Mouse (Mus musculus): ENCODE measurements at regions not wholly inside any gene's neighbourhood (a gene's known extent, or its start where the extent isn't known, plus 50 kb on each side); places are given as distances from the start of the nearest gene placed in this dataset.
A peak's percentile ranks its signal among the peaks of the same experiment; 100 is the strongest.

DNA sequence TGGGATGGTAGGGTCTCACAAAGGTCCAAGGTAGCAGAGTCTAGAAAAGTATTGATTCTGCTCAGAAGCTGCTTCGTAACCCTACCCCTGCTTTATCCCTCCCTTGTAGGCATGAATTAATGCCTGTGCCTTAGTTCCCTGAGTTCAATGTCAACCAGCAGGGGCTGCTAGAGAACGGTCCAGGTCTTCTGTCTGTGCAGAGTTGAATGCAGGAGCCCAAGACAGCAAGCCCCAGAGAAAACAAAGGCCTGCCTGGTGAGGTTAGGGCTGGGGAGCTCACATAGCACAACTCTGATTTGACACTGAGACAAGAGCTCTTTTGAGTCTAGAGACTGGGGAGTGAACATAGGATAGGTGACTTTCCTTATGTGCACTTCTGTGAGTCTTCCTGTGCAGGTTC, 56.6 kb downstream of the Olig3 start:
- no peak for DNase-seq

DNA sequence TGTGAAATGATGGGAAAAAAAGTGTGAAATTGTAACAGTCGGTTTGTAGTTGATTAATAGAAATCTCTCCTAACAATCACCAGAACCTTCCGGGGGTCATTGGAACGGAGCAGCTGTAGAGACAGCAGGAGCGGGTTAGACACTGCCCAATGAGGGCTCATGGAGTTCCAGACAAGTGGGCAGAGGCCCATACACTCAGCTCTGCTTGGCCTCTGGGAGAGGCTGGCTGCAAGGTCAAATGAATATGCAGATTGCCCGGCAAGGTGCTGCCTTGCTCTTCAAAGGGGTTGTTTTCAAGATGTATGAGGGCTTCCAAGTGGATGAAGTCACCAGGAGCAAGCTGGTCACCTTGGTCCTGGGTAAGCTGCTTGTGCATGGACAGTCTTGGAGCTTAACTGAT, 57.6 kb downstream of the Olig3 start:
- DNase-seq, result no peak

DNA sequence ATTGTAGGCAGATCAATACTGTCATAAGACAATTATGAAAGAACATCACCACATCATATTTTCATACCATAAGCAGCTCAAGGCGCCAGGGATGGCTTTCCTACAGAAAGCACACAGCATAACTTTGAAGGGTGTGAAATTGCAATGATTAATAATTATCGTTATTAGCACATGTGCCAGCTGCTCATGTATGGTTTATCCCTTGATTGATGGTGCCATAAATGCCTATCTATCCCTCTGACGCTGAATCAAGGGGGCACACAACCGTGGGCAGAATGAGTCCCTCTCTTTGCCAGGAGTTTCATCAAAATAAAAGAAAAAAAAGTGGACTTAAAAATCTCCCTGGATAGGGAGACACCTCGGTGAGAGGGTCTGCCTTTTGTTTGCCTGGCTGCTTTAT, 58.5 kb downstream of the Olig3 start:
- DNase-seq, result no peak

DNA sequence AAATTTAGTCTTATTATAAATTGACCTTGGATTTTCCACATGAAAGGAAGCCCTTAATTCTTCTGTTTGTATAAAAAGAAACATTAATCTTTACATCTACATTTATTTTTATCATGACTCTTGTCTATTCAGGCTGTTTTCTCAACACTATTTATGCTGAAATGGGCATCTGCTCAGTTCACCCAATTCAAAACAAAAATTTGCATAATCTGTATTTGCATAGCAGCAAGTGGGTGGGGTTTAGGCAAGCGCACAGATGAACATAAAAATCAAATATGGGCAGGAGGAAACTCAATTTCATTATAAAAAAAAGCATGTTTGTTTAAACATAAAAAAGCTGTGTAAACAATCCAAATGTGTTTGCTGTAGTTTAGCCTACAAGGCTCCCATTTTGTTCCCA, 67.7 kb downstream of the Olig3 start:
- no peak for DNase-seq

DNA sequence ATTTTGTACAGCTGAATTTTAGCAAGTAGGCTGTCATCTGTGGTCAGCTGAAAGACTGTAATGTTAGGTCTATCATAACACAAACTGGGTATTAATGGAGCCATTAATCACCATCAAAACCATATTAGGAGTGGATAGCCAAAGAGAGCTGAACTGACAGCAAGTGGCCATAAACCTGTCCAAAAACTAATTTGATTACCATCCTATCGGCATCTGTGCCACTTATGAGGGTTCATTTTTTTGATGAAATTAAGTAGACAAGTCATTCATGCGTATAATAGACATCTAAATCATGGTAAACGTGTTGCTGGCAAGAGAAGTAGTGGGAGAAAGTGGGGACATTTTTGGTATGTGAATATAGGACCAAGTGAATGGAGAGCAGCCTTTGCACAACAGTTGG, 68.6 kb downstream of the Olig3 start:
- DNase-seq, result no peak

DNA sequence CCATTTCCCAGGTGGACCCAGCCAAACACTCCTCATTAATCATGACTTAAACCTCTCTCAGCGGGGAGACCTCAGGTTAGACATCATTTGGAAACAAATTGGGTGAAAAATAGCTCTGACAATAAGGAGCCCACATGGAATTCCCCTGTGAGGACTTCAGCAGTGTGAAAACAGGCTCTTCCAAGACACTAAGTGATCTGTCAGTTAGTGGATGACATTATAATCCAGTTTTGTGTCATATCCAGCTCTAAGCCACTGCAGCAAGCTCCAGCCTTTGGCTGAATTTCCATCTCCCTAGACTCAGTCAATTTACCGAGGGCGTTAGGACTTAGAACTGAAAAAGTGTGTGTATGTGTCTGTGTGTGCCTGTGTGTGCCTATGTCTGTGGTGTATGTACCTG, 70.5 kb downstream of the Olig3 start:
- no peak for DNase-seq

DNA sequence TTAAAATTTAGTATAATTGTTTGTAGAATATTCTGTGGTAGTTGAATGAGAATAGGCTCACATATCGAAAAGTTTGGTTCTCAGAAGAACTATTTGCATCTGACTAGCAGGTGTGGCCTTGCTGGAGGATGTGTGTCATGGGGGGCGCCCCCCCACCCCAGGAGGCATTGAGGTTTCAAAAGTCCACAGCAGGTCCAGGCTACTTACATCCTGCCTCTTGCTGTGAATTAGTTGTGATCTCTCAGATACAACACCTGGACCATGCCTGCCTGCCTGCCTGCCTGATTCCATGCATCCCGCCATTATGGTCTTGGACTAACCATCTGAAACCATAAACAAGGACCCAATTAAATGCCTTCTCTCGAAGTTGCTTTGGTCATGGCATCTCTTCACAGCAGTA, 76.2 kb downstream of the Olig3 start:
- no peak for DNase-seq

DNA sequence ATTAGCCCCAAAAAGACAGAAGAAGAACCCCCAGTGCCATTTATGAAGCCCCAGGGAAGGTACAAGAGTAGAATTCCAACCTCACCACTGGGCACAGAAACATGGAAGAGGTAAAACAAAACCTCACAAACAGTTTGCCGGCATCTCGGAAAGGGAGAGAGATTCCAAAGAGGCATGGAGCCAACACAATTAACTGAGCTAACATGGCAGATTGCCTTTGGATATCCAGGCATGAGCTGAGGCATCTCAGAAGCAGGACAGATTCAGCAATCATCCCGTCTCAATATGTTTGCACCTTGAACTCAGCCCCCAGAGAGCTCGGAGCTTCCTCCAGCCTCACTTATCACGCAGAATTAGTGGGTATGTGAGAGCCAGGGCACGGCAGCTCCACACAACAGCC, 78.3 kb downstream of the Olig3 start:
- no peak for DNase-seq

DNA sequence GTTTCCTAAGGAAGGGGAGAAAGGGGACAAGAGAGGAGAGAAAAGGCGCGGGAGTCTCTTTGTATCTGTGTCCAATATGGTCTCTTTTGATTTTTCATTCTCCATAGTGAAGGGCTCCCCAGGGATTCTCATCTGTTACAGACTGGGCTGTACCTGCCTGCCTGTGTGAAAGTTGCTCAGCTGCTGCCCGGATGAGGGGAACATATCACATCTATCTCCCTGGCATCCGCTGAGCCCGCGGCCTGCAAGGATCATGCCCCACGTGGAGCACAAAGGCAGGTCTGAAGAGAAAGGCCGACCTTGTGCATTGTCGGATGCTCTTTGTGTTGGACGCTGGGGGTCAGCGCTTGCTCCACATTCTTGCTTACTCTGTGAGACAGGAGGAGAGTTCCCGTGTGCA, 85.5 kb downstream of the Olig3 start:
- no peak for DNase-seq

DNA sequence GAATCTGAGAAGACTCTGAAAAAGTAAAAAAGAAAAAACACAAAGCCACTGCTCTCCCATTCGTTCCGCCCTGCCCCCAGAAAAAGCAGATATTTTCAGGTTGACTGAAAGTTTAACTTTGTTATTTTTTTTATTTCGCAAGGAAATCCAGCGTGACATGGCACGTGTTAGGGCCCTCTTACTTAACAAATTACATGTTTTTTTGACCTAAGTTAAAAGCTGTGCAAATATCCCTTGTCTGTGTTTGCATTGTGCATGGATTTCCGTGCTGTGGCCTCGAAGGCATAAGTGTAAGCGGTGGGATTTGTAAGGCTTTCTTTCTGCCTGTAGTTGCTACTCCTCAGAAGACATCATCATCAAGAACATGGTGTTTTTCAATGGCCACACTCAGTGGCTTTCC, 87.2 kb downstream of the Olig3 start:
- DNase-seq, result no peak

DNA sequence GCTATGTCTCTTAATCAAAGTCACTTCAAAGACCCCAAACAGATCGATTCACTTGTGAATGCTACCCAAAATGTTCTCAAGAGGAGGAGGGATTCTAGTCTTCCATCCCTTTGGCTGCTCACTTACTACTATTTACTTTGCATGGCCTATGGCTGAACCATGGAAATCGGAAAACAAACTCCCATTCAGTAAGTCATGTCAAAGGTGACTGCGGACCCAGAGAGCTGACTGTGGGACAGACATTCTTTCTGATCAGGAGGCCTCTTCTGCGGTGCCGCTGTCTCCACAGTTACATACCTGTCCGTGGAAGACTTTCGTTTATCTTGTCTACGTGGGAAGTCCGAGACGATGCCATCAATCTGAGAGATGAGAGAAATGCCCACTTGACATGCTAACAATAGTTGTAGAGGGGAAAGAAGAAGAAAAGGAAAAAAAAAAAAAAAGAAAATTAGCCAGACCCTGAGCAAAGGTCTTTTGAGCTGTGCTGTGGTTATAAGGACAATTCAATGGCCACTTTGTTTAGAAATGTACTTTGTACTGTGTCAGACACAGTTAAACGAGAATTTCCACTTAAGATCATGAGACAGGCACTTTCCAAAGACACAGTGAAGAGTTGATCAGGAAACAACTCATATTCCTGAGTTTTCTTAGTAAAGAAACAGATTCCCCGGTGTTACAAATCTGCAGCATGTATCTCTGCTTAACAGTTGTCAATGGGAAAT, 92.7 kb downstream of the Olig3 start:
- DNase-seq, result no peak

DNA sequence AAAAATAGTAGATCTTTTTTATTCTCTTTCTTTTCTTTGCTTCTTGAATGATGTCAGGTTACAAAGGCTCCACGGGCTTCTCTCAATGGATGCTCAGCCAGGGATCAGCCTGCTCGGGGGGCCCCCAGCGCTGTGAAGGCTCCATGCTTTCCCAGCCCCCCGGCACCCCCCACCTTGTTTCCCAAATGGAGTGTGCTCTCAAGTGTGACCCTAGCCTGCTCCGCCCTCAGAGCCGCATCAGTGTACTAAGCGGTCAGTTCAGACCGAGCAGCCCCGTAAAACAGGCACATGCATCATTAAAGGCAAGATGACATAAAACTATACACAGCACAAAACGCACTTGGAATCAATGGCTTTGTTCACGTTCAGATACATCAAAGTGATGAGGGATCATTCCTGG, 102.7 kb downstream of the Olig3 start:
- DNase-seq, result no peak

DNA sequence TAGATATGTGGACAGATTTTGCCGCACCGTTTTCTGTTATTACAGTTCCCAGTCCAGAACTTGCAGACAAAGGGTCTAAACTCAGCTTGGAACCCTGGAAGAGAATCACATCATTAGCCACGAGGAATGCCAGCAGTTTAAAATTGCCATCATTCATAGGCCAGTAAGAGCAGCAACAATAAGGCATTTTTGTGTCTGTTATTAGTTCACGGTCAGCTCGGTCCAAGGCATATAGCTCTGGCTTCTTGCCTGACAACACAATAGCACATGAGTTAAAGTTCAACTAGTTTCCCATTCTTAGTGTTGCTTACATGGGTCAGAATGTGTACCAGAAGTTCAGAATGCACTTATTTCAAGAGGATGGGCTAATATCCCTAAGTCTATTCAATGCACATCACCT, 103.4 kb downstream of the Olig3 start:
- no peak for DNase-seq

DNA sequence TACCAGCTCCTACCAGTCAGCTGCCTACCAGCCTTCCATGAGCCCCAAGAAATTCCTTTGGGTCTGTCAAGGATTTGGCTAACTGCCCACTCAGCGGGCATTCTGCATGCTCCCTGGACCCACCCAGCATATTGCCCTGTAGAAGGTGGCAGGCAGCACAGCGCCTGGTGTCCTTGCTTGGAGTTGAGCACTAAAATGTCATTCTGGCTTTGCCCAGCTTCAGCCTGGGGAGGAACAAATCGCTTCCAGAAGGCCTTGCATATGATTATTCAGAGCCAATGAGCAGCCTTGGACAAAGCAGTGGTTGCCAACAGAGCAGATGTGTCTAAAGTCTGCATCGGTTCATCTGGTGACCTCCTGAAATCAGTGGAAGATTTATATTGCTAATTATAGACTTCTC, 103.8 kb downstream of the Olig3 start:
- no peak for DNase-seq

DNA sequence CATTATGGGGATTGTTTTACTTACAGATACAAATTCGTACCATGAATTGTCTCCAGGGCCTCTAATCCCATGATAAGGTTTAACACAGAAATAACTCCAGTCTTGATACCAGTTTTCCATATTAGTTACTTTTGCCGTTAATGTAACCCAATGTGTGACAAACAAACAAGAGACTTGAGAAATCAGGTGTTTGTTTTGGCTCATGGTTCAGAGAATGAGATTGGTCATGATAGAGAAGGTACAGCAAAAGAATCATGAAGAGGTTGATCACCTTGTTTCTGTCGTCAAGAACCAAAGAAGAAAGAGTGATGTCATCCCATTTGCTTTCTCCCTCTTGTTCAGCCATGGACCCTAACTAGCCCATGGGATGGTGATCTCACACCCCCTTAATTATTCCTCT, 107.5 kb downstream of the Olig3 start:
- DNase-seq, result no peak

DNA sequence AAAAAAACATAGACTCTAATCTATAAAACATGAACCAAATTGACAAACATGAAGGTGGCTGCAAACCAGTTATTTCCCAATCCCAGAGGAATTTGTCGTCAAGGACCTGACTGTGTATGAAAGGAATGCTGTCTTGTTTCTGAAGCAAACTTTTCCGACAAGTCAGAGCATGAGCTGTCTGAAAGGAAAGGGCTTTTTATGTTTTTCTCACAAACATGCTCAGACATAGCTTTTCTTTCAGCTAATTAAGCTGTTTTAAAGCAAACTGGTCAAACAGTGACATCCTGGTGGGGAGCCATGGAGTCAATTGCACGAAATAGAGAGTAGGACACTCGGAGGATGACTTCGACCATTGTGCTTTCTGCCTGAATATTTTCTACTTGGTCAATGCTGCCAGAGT, 108.2 kb downstream of the Olig3 start:
- no peak for DNase-seq

DNA sequence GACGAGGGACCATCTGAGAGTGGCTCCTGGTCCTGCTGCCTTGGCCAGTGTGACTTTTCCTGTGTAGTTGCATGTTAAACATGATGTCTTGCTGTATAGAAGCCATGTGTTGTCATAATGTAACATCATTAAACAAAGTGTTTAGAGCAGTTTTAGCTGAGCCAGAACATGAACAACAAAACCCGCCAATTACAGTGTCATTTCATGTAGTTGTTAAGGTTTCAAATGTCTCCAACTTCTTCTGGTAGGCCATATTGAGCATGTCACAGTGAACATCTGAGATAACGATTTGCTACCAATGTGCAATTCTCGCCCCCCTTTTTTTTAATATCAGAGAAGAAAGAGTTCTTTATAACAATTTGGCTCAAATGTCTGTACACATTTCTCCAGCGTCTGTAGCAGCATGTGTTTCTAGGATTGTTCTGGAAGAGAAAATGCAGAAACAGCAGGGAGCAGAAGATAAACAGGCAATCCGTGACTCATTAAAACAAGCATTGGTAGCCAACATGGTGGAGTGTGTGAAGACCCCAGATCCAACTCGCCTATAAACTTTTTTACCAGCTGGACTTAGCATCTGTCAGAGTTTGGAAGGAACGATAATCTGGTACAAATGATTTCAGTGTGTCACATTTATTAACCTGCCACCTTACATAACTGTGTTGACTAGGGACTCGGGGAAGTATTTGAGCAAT, 115.2 kb downstream of the Olig3 start:
- no peak for DNase-seq

DNA sequence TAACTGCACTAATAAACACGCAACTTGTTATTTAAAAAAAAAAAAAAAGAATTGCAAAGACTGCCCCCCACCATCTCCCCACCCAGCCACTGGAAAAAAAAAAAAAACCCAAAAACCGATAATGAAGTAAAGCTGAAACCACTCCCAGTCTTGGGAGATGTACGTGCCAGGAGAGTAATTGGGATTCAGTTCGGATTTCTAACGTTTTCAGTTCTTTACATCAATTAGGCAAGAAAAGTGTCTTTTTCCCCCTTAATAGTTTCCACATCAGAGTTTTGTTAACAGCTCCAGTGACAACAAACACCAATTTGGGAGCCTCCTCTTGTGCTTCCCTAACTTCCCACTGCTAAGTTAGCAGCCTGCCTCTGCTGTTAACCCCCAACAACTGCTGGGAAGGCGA, 115.7 kb downstream of the Olig3 start:
- DNase-seq, result no peak

DNA sequence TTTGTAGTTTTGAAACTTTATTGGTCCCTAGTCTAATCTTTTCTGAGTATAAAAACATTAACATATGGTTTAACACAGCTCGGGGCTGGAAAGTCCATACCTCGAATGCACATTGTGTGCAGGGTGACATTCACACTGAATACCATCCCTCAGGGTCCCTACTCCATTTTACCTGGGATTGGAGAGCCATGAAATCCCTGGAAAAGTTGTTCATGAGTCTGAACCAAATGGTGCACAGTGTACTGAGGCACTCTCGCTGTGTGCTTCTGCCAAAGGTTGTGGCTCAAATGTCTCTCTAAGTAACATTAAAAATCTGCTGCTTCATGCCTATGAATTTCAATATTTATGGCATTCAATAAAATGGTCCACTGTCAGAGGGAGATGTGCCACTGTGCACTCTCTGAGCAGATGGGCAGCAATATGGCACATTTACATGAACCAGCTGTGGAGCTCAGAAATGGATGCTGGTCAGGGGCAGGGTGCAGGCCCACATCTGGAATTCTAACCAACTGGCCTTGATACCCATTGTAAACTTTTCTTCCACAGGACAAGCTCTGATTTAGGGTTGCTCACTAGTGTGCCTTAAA, 116.7 kb downstream of the Olig3 start:
- no peak for DNase-seq

DNA sequence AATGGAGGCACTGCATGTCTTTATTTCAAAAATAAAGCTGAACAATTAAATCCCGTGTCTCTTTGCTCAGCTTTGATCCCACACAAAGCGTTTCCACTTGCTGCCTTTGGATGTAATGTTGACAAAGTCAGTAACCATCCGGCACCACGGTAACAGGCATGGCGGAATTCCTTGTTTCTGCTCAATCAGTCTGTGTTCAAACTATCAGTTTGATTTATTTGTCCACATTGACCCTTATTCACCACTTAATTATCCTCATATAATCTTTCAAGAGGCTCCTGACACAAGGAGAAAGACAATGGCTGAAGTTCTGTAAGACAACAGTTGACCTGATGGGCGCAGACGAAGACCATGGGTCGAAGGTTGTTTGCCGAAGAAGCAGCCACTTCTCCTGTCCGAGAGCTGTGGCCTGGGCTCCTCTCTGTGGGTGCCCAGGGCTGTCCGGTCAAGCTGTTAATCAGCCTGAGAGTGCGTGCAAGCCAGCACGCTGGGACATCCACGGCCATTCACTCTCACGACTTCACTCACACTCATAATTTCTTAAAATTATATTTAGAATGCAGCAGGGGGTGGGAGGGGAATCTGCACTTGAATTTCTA, 106.1 kb upstream of the Ifngr1 start:
- DNase-seq, result no peak

DNA sequence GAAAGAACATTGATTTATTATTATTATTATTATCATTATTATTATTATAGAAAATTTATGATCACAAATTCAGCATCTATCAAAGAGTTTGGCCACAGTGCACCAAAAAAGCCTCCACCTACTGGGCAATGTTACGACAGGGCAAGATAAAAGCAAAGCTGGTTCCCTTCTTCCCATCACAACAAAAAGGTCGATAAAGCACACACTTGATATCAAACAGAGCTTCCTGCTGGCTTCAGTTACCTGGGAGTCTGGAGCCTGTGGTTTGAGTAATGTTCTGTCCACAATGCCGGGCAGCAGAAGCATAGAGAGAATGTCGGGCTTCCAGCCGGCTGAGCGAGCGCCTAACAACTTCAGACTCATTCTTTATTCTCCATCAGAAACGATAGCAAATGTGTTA, 101.2 kb upstream of the Ifngr1 start:
- no peak for DNase-seq

DNA sequence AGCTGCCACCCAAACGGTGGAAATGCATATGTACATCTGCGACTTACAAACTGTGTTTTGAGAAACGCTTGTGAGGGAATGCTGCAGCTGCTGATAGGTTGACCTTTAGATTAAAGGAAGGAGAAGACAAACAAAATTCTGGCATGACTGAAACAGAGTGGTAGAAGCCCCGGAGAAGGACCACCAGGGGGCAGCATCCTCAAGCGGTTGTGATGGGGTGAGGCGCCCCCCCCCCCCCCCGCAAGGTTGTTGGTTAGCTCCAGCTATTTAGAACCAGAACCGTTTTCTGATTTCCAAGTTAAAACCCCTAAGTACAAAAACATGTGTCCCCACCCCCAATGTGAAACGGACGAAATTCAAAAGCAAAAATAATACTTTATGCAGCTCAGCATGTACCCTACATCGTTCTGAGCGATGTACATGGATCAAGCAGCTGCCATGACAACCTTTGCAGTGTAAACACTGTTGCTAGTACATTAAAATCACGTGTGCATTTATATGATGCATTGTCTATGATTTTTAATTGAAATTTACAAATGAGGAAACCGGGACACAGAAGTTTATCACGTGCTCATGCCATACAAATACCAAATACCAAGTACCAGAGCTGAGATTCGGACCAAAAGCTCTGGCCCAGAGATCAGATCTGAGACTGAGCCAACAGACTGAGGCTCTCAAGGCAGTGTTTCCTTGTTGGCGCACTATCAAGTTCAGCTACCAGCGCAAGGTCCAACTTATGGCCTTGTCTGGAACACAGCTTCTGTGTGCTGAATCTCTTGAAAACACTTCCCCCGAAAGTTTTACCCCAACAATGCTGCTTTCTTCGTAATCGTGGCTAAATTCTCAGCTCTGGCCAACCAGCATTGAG, 100.0 kb upstream of the Ifngr1 start:
- DNase-seq, result peak; percentile 8

DNA sequence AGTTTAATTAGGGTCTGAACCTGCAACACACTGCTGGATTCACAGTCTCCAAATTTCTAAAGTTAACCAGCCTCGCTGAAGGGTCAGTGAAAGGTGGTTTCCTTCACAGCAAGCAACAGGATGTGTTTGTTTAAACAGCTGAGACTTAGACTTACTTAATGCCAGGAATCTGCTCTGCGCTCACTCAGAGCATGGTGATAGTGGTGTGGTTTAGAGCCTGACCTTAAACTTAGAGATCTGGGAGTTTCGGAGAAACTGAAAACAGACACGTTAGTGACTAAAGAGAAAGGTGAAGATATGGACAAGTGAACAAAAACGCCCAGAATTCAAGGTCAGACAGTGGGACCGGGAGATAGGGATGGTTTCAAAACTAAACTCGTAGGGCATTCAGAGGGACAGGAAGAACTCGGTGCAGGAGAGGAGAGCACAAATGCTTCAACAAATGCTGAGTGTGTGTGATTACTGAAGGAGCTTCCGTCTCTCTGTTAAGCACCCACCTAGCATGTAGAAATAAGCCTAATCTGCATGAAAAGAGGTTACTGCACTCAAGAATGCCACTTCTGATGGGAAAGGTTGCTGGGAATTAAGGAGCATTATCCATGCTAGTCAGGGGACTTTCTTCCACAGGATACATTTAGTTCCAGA, 97.2 kb upstream of the Ifngr1 start:
- DNase-seq, result no peak

All from cerebellum, adult 9-11 months (tissue).